Mouse (Mus musculus) cortical plate, adult 2 months (tissue): ENCODE measurements around the gene Stt3b.

Experiments
- CTCF ChIP-seq: fragments of 200-500 bp; IDR thresholded peaks from 2 replicates; pipeline ENCODE4 v1.5.1; 2011; ENCODE audit warnings: mild to moderate bottlenecking, control low read depth, low read length; ENCODE audit not compliant: insufficient read depth; ENCODE audit errors: extremely low read depth
- POLR2A ChIP-seq: fragments of 200-500 bp; IDR thresholded peaks from 2 replicates; pipeline ENCODE4 v1.6.1; 2011; ENCODE audit warnings: mild to moderate bottlenecking, low read length, control low read depth; ENCODE audit not compliant: insufficient read depth; ENCODE audit errors: extremely low read depth

DNA sequence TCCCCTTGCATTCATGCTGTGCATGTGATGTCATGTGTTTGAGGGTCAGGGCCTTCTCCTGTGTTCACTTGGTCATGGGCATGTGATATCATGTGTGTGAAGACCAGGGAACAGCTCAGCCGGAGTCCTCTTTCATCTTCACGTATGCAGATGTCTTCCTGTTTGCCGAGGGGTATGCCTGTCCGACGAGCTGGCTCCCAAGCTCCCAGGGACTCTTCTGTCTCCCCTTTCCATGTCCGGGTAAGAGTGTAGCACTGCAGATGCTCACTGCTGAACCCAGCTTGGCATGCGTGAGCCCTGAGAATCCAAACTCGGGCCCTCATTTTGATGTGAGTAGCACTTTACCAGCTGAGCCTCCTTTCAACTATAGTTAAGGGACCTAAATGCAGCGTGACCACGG lies 13.4 kb upstream of the Stt3b start:
- TF ChIP-seq CTCF (no peak), POLR2A (no peak)
